Mouse (Mus musculus): Measurements from ENCODE around the gene E130114P18Rik. TPM values are rescaled to one million over a fixed set of nuclear protein-coding genes. Genes with fewer than 3 reads are reported as not detected.

Gene E130114P18Rik
- polyA plus RNA-seq, 1 experiment = 19.7 TPM

- TF ChIP-seq CTCF (IDR thresholded peaks at IDR 0.05; ENCODE audit: borderline replicate concordance, extremely low read depth, insufficient read depth, insufficient read length) = no peak
- no peak for TF ChIP-seq POLR2A (IDR thresholded peaks at IDR 0.05; ENCODE audit: borderline replicate concordance, extremely low read depth, insufficient read depth, insufficient read length, poor library complexity, severe bottlenecking)
- DNase-seq (ENCODE audit: low read depth) = peak; percentile 85
Observed at GRCm38 (mm10) chr4:97714101-97714615, 63.7 kb downstream of the E130114P18Rik start.

- TF ChIP-seq POLR2A (IDR thresholded peaks at IDR 0.05; ENCODE audit: borderline replicate concordance, extremely low read depth, insufficient read depth, insufficient read length, poor library complexity, severe bottlenecking) = no peak
- no peak for TF ChIP-seq CTCF (IDR thresholded peaks at IDR 0.05; ENCODE audit: borderline replicate concordance, extremely low read depth, insufficient read depth, insufficient read length)
- no peak for DNase-seq (ENCODE audit: low read depth)
Observed at GRCm38 (mm10) chr4:97712547-97712946, 65.3 kb downstream of the E130114P18Rik start.

DNA sequence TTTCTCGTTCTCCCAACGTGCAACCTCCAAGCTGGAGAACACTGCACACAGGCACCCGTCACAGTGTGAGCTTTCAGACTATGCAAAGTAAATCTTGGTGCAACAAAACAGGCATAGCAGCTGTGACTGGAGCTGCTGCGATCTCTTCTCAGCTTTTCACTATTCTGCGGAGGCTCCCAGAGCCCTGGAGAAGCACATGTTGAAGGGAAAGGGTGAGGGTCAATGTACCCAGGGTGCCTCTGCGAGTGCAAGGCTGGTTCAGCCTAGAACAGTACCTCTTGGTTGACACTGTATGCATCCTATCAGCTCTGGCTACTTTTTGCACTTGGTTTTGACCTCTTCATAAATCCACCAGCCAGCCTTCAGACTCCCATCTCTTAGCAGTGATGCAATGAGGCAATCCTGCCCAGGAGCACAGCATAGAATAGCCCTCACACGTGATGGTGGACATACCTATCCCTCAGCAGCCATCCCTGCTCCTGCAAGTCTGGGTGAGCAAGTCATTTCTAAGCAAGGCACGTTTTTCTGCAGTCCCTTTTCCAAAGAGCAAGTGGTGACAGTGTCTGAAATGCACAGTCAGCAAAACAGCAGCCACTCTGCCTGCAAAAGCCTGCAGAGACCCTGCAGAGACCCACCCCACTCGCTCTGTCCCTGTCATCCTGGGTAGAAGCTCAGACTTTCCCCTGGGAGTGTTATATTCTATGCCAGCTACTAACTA, 67.7 kb downstream of the E130114P18Rik start:
- peak; percentile 74 for DNase-seq (ENCODE audit: low read depth)
- TF ChIP-seq CTCF (IDR thresholded peaks at IDR 0.05; ENCODE audit: borderline replicate concordance, extremely low read depth, insufficient read depth, insufficient read length) = no peak
- TF ChIP-seq POLR2A (IDR thresholded peaks at IDR 0.05; ENCODE audit: borderline replicate concordance, extremely low read depth, insufficient read depth, insufficient read length, poor library complexity, severe bottlenecking) = no peak

- DNase-seq (ENCODE audit: low read depth) = no peak
- TF ChIP-seq POLR2A (IDR thresholded peaks at IDR 0.05; ENCODE audit: borderline replicate concordance, extremely low read depth, insufficient read depth, insufficient read length, poor library complexity, severe bottlenecking) = no peak
- TF ChIP-seq CTCF (IDR thresholded peaks at IDR 0.05; ENCODE audit: borderline replicate concordance, extremely low read depth, insufficient read depth, insufficient read length) = no peak
Observed at GRCm38 (mm10) chr4:97707373-97708152, 70.3 kb downstream of the E130114P18Rik start.

DNA sequence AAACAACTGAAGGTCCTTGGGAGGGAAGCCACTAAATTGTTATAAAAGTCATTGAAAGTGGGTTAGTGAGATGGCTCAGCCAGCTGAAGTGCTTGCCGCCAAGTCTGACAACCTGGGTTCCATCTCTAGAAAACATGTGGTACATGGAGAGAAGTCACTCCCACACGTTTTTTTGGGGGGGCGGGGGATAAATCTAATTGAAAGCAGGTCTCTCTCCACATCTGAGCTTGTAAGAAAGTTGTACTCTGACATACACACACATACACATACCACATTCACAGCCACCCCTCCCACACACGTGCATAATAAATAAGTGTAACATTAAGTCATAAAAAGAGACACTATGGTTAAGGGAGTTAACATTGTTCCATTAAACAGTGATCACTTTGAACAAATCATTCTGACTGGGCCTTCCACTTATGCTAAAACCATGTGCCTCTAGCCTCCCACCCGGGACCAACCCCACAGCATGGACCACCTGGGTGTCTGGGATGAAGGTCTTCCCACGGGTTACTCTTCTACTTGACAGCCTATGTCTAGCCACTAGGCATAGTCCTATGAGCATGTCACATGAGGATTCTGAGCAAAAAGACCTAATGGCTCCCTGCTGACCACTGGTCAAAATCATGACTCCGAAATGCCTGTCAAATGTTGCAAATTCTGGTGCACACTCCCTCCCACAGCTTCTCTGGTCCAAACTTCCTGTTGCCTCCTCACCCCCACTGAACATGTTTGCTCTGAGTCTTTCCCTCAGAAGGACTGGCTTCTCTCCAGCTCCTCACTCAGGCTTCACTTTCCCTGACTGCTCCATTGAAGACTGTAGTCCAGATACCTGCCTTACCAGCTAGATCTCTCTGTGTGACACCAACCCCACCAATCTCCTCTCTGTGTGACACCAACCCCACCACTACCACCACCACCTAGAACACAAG, 80.9 kb downstream of the E130114P18Rik start:
- no peak for TF ChIP-seq POLR2A (IDR thresholded peaks at IDR 0.05; ENCODE audit: borderline replicate concordance, extremely low read depth, insufficient read depth, insufficient read length, poor library complexity, severe bottlenecking)
- no peak for TF ChIP-seq CTCF (IDR thresholded peaks at IDR 0.05; ENCODE audit: borderline replicate concordance, extremely low read depth, insufficient read depth, insufficient read length)
- no peak for DNase-seq (ENCODE audit: low read depth)

- DNase-seq (ENCODE audit: low read depth) = no peak
- TF ChIP-seq POLR2A (IDR thresholded peaks at IDR 0.05; ENCODE audit: borderline replicate concordance, extremely low read depth, insufficient read depth, insufficient read length, poor library complexity, severe bottlenecking) = no peak
Observed at GRCm38 (mm10) chr4:97695414-97696040, 82.4 kb downstream of the E130114P18Rik start.

DNA sequence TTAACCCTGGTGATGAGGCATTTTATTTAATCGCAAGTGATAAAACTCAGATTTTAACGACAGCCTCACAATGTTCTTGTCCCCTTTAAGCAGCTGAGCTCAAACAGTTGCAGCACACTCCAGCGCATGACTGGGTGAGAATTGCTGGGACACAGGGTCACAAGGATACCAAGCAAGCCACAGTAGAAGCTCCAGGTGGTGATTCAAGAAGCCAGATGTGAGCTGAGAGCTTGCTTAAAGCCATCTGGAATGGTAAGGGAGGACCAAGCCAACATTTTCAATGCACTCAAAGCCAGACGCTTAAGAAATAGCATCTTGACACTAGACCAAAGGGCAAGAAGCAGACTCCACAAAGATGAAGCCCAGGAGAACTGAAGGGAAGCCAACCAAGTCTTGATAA, 83.9 kb downstream of the E130114P18Rik start:
- DNase-seq (ENCODE audit: low read depth) = no peak
- TF ChIP-seq POLR2A (IDR thresholded peaks at IDR 0.05; ENCODE audit: borderline replicate concordance, extremely low read depth, insufficient read depth, insufficient read length, poor library complexity, severe bottlenecking) (no peak), CTCF (IDR thresholded peaks at IDR 0.05; ENCODE audit: borderline replicate concordance, extremely low read depth, insufficient read depth, insufficient read length) (no peak)

GRCm38 (mm10) chr4:97693054-97693453, 84.8 kb downstream of the E130114P18Rik start:
- no peak for DNase-seq (ENCODE audit: low read depth)
- no peak for TF ChIP-seq CTCF (IDR thresholded peaks at IDR 0.05; ENCODE audit: borderline replicate concordance, extremely low read depth, insufficient read depth, insufficient read length)
- TF ChIP-seq POLR2A (IDR thresholded peaks at IDR 0.05; ENCODE audit: borderline replicate concordance, extremely low read depth, insufficient read depth, insufficient read length, poor library complexity, severe bottlenecking) = no peak

GRCm38 (mm10) chr4:97690384-97690766, 87.5 kb downstream of the E130114P18Rik start:
- TF ChIP-seq CTCF (IDR thresholded peaks at IDR 0.05; ENCODE audit: borderline replicate concordance, extremely low read depth, insufficient read depth, insufficient read length) = no peak
- no peak for TF ChIP-seq POLR2A (IDR thresholded peaks at IDR 0.05; ENCODE audit: borderline replicate concordance, extremely low read depth, insufficient read depth, insufficient read length, poor library complexity, severe bottlenecking)
- no peak for DNase-seq (ENCODE audit: low read depth)
